Mouse (Mus musculus) hindbrain, postnatal 0 days (tissue): ENCODE measurements at regions not wholly inside any gene's neighbourhood (a gene's known extent, or its start where the extent isn't known, plus 50 kb on each side); places are given as distances from the start of the nearest gene placed in this dataset.

Experiments
- ATAC-seq: fragments of 200-750 bp; cut with Nextera tagmentation; 2 replicates; pipeline ENCODE4 v1.8.0; 2017; ENCODE audit warnings: mild to moderate bottlenecking, moderate TSS enrichment, moderate library complexity
- DNase-seq: peaks from one replicate; pipeline ENCODE4 v3.0.0-alpha.2; 2015; ENCODE audit warnings: low spot score
- H3K27ac ChIP-seq: fragments of 300-500 bp; sonication (generic); 2 replicates; pipeline ENCODE4 v1.5.1; 2014; ENCODE audit warnings: mild to moderate bottlenecking
- H3K27me3 ChIP-seq: fragments of 300-500 bp; sonication (generic); 2 replicates; pipeline ENCODE4 v1.6.1; 2014; ENCODE audit warnings: low read length, mixed read lengths; ENCODE audit not compliant: insufficient read depth
- H3K36me3 ChIP-seq: fragments of 300-500 bp; sonication (generic); 2 replicates; pipeline ENCODE4 v1.6.1; 2014; ENCODE audit warnings: low read length, mixed read lengths; ENCODE audit not compliant: insufficient read depth
- H3K4me1 ChIP-seq: fragments of 300-500 bp; sonication (generic); 2 replicates; pipeline ENCODE4 v1.6.1; 2014; ENCODE audit warnings: antibody characterized with exemption, low read length, mixed read lengths; ENCODE audit not compliant: insufficient read depth
- H3K4me2 ChIP-seq: fragments of 300-500 bp; sonication (generic); 2 replicates; pipeline ENCODE4 v1.6.1; 2014; ENCODE audit warnings: low read depth, mild to moderate bottlenecking, low read length, moderate library complexity, mixed read lengths
- H3K4me3 ChIP-seq: fragments of 300-500 bp; sonication (generic); 2 replicates; pipeline ENCODE4 v1.5.1; 2014; ENCODE audit warnings: low read length
- H3K9ac ChIP-seq: fragments of 300-500 bp; sonication (generic); replicated peaks from 2 replicates; pipeline ENCODE4 v1.6.1; 2014; ENCODE audit warnings: mild to moderate bottlenecking, low read length, moderate library complexity, mixed read lengths
- H3K9me3 ChIP-seq: fragments of 300-500 bp; sonication (generic); 2 replicates; pipeline ENCODE4 v1.6.1; 2016; ENCODE audit warnings: low read length, mixed read lengths
- CTCF ChIP-seq: IDR thresholded peaks from 2 replicates; pipeline ENCODE4 v1.5.1; 2016; ENCODE audit warnings: antibody characterized with exemption, control low read depth, low read depth
- WGBS: fragments of 180-500 bp; shearing (Covaris S2); extraction: QIAGEN DNeasy Blood & Tissue Kit; methylation state at CpG from one replicate; pipeline ENCODE4 v1.1.7; 2014; 5-methylcytosine and 5-hydroxymethylcytosine counted together

- H3K9me3 ChIP-seq = no peaks in the 10 kb centered on the region
- no peak overlapping the region for H3K4me2 ChIP-seq
- H3K9ac ChIP-seq = no peak overlapping the region
- no peaks in the 10 kb centered on the region for H3K27me3 ChIP-seq
- ATAC-seq = peak; percentile 49; the same call in 1 of the 2 replicates
- H3K36me3 ChIP-seq = no peaks in the 10 kb centered on the region
- 11% methylated on average over 3 of the region's 3 CpGs for WGBS
- no peaks in the 10 kb centered on the region for H3K4me1 ChIP-seq
- H3K27ac ChIP-seq = no peak overlapping the region
- peak; percentile 26 for DNase-seq
- TF ChIP-seq CTCF = no peak
- no peak overlapping the region for H3K4me3 ChIP-seq
Measured at GRCm38 (mm10) chr4:23490224-23490623, 1002.1 kb upstream of the Pou3f2 start.

DNA sequence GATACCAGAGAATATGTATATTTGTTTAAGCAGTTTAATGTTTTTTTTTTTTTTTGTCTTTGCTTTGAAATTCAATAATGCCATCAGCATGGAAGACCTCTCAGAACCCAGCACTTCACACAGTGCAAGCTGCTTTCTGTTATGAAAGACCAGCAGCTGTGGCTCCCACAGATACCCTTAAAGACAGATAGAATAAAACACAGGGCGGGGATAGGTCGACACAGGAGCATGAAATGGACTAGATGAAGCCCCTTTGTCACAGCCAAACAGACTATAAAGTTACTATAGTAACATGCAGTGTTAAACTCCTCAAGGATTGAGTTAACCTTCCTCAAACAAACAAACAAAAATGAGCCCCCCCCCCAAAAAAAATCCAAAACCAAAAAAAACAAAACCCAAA lies 1003.1 kb upstream of the Pou3f2 start:
- Histone ChIP-seq H3K4me1 (no peaks in the 10 kb centered on the region), H3K27ac (no peak overlapping the region), H3K4me3 (no peak overlapping the region), H3K27me3 (no peaks in the 10 kb centered on the region), H3K4me2 (no peak overlapping the region), H3K9me3 (no peaks in the 10 kb centered on the region), H3K36me3 (no peaks in the 10 kb centered on the region), H3K9ac (no peak overlapping the region)
- ATAC-seq (no peak), DNase-seq (no peak)
- 21% methylated on average over 2 of the region's 2 CpGs for WGBS
- TF ChIP-seq CTCF = no peak

DNA sequence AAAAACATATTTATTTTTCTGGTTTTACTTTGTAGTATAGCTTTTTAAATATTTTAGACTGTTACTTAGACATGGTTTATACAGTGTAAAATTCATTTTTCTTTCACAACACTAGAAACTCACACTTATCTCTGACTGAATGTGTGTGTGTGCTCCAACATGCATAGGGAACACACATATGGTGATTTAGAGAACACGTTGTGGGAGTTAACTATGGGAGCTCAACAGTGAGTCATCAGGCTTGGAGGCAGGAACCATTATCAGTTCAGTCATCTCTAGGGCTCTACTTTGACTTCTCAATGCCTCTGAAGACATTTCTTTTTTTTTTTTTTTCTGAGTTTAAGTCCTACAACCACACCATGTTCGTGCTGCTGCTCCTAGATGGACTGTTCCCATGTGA lies 997.5 kb upstream of the Mms22l start:
- no peaks in the 10 kb centered on the region for H3K27me3 ChIP-seq
- no peaks in the 10 kb centered on the region for H3K36me3 ChIP-seq
- WGBS = 82% methylated on average over 2 of the region's 2 CpGs
- H3K4me1 ChIP-seq = no peaks in the 10 kb centered on the region
- no peak overlapping the region for H3K4me3 ChIP-seq
- H3K9me3 ChIP-seq = no peaks in the 10 kb centered on the region
- TF ChIP-seq CTCF = no peak
- H3K27ac ChIP-seq = no peak overlapping the region
- no peak overlapping the region for H3K9ac ChIP-seq
- DNase-seq = no peak
- H3K4me2 ChIP-seq = no peak overlapping the region
- no peak for ATAC-seq

DNA sequence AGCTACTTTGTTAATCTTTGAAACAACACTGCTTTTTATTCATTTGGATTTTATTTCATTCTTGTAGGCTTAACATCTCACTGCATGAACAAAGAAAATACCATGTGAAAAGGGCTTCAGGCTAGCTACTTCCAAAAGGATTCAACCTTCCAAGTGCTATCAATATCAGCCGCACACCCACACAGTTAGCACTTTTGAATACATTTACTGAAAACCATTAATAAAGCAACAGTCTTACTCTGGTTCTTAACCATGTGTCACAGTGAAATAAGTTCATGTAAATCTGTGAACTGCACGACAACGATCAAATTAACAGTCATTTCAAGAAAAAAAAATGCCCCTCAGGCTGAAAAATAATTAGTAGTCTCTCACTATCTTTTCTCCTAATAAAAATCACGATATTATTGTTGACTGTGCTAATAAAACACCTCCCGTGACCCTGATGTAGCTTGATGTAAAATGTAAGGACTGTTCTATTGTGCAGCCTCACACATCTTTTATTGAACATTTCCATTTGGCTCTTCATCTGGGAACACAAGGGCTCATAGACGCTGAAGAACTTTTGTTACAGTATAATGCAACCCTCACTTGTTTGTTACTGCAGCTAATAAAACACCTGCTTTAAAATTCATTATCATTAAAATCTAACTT lies 991.4 kb upstream of the Mms22l start:
- no peaks in the 10 kb centered on the region for H3K9me3 ChIP-seq
- H3K4me3 ChIP-seq = no peak overlapping the region
- no peak for TF ChIP-seq CTCF
- ATAC-seq (no peak), DNase-seq (no peak)
- H3K27ac ChIP-seq = no peak overlapping the region
- no peak overlapping the region for H3K4me2 ChIP-seq
- H3K27me3 ChIP-seq = no peaks in the 10 kb centered on the region
- no peaks in the 10 kb centered on the region for H3K36me3 ChIP-seq
- no peaks in the 10 kb centered on the region for H3K4me1 ChIP-seq
- WGBS = 59% methylated on average over 6 of the region's 6 CpGs
- no peak overlapping the region for H3K9ac ChIP-seq

- no peak overlapping the region for H3K4me2 ChIP-seq
- H3K9ac ChIP-seq = no peak overlapping the region
- H3K4me3 ChIP-seq = no peak overlapping the region
- no peaks in the 10 kb centered on the region for H3K36me3 ChIP-seq
- DNase-seq (no peak), ATAC-seq (no peak)
- no peaks in the 10 kb centered on the region; the same call in 1 of the 2 replicates for H3K4me1 ChIP-seq
- H3K27ac ChIP-seq = no peak overlapping the region
- 26% methylated on average over 4 of the region's 4 CpGs for WGBS
- TF ChIP-seq CTCF = no peak
- no peaks in the 10 kb centered on the region for H3K27me3 ChIP-seq
- no peaks in the 10 kb centered on the region for H3K9me3 ChIP-seq
Measured at GRCm38 (mm10) chr4:23510873-23511272, 985.4 kb upstream of the Mms22l start.

- Histone ChIP-seq H3K36me3 (no peaks in the 10 kb centered on the region), H3K4me3 (no peak overlapping the region), H3K27ac (no peak overlapping the region), H3K9me3 (no peaks in the 10 kb centered on the region), H3K9ac (no peak overlapping the region), H3K4me1 (no peaks in the 10 kb centered on the region; the same call in 1 of the 2 replicates), H3K4me2 (no peak overlapping the region), H3K27me3 (no peaks in the 10 kb centered on the region)
- ATAC-seq (no peak), DNase-seq (peak; percentile 2)
- TF ChIP-seq CTCF = no peak
- 18% methylated on average over 4 of the region's 4 CpGs for WGBS
Measured at GRCm38 (mm10) chr4:23512014-23512413, 984.2 kb upstream of the Mms22l start.

DNA sequence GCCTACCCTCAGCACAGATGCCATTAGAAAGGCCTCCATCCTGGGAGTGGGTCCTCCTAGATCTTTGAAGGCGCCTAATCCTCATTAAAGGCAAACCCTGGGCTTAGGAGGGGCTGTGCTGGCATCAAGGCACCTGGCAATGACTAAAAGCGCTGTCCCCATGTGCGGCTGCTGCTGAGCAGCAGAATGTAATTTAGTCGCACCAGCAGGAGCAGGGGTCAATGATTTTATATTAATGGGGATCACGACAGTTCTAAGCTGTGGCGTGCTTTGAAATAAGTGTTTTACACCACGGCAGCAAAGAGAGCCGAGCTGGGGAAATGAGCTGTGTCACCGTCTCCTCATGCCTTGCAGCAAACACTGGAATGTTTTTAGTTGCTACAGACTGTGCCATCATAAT lies 982.3 kb upstream of the Mms22l start:
- no peak for TF ChIP-seq CTCF
- DNase-seq = peak; percentile 45
- WGBS = 23% methylated on average over 9 of the region's 9 CpGs
- Histone ChIP-seq H3K4me1 (no peaks in the 10 kb centered on the region; the same call in 1 of the 2 replicates), H3K9ac (peak overlapping the region; percentile 29; the same call in 1 of the 2 replicates), H3K4me3 (no peak overlapping the region), H3K27me3 (no peaks in the 10 kb centered on the region), H3K9me3 (no peaks in the 10 kb centered on the region), H3K4me2 (peak overlapping the region; percentile 37; the same call in 1 of the 2 replicates), H3K36me3 (no peaks in the 10 kb centered on the region), H3K27ac (no peak overlapping the region)
- ATAC-seq = peak; percentile 68
